Mouse (Mus musculus): ENCODE data around the gene Tmem100. TPM values are rescaled to one million over a fixed set of nuclear protein-coding genes. Genes with fewer than 3 reads are reported as not detected.

Tmem100 gene
- polyA plus RNA-seq, 1 experiment from 2014 or later = 5.9 TPM

- Histone ChIP-seq H3K4me3 (no peak overlapping the region), H3K27me3 (ENCODE audit: low read depth, poor library complexity, severe bottlenecking) (no peaks in the 10 kb centered on the region), H3K36me3 (no peaks in the 10 kb centered on the region), H3K27ac (replicated peaks) (no peak overlapping the region), H3K4me1 (no peaks in the 10 kb centered on the region), H3K9me3 (replicated peaks) (no peaks in the 10 kb centered on the region)
- no peak for DNase-seq (ENCODE audit: low spot score)
- WGBS = 94% methylated on average over 3 of the region's 3 CpGs
Measured at GRCm38 (mm10) chr11:90080678-90081267, 50.6 kb downstream of the Tmem100 start.

GRCm38 (mm10) chr11:90081820-90082596 lies 51.9 kb downstream of the Tmem100 start:
- no peak for DNase-seq (ENCODE audit: low spot score)
- H3K9me3 ChIP-seq (replicated peaks) = no peaks in the 10 kb centered on the region

DNA sequence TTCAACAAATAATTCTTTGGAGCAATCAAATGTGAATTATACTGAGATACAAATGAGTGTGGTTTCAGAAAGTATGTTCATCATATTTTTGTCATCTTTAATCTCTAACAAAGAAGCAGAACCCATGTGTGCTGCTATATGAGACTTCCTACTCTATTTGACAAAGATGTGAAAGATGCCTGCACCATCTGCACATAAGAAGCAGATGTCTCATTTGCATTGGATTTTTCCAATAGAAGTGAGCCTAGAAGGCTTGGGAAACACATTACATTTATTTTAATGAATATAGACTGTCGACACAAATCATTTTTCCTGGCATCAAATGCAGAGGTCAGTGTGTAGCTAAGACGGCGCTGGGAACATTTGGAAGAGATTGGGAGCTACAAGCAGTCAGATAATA lies 52.9 kb downstream of the Tmem100 start:
- H3K27ac ChIP-seq (replicated peaks) = no peak overlapping the region
- no peaks in the 10 kb centered on the region for H3K4me1 ChIP-seq
- H3K4me3 ChIP-seq = no peak overlapping the region
- H3K27me3 ChIP-seq (ENCODE audit: low read depth, poor library complexity, severe bottlenecking) = no peaks in the 10 kb centered on the region
- DNase-seq (ENCODE audit: low spot score) = no peak
- H3K36me3 ChIP-seq = no peaks in the 10 kb centered on the region
- WGBS = 94% methylated on average over 3 of the region's 3 CpGs
- no peaks in the 10 kb centered on the region for H3K9me3 ChIP-seq (replicated peaks)

More at GRCm38 (mm10) chr11:90081820-90082596, 51.9 kb downstream of the Tmem100 start:
- H3K4me3 ChIP-seq = no peak overlapping the region
- no peaks in the 10 kb centered on the region for H3K36me3 ChIP-seq
- no peak overlapping the region for H3K27ac ChIP-seq (replicated peaks)
- WGBS = 83% methylated on average over 10 of the region's 10 CpGs
- no peaks in the 10 kb centered on the region for H3K27me3 ChIP-seq (ENCODE audit: low read depth, poor library complexity, severe bottlenecking)
- no peaks in the 10 kb centered on the region for H3K4me1 ChIP-seq

DNA sequence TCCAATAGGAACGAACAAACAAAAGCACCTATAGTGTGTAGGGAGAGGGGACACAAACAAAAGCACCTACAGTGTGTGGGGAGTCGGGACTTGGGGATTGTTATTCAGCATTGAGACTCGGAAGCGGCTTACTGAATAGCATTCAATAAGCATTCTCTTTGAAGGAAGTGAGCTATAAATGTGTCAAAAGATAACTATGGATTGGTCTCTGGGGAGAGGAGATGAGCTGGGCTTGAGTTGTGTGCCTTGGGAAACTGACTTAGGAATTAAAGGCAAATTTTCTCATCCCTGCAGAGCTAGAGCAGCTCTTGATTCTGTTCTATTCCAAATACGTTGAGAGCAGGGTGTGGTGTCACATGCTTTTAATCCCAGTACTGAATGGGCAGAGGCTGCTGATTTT lies 54.0 kb downstream of the Tmem100 start:
- Histone ChIP-seq H3K27me3 (ENCODE audit: low read depth, poor library complexity, severe bottlenecking) (no peaks in the 10 kb centered on the region), H3K36me3 (no peaks in the 10 kb centered on the region), H3K9me3 (replicated peaks) (no peaks in the 10 kb centered on the region), H3K27ac (replicated peaks) (no peak overlapping the region), H3K4me1 (no peaks in the 10 kb centered on the region), H3K4me3 (no peak overlapping the region)
- no peak for DNase-seq (ENCODE audit: low spot score)
- WGBS = 74% methylated on average over 5 of the region's 5 CpGs

Other genes starting within 250 kb of the Tmem100 start
- gene Pctp, start 27.5 kb upstream of the Tmem100 start, polyA plus RNA-seq (2016; fragmentation: Nextera tagmentation; extraction: Ambion mirVana) = 16.4 and 20.2 TPM in 2 replicates
- 15.4 TPM in 2 replicates for gene Gm45716, start 157.3 kb downstream of the Tmem100 start, polyA plus RNA-seq (2016; fragmentation: Nextera tagmentation; extraction: Ambion mirVana)
- 38.9 and 42.7 TPM in 2 replicates for gene Mmd, start 219.1 kb downstream of the Tmem100 start, polyA plus RNA-seq (2016; fragmentation: Nextera tagmentation; extraction: Ambion mirVana)

All from midbrain, embryonic 10.5 days (tissue).